Mouse (Mus musculus): ENCODE data around the gene Aco1. TPM values are rescaled to one million over a fixed set of nuclear protein-coding genes. Genes with fewer than 3 reads are reported as not detected.

Gene Aco1
- total and polyA plus RNA-seq, 2 experiments from 2014 or later: 40.0 to 59.6 TPM

DNA sequence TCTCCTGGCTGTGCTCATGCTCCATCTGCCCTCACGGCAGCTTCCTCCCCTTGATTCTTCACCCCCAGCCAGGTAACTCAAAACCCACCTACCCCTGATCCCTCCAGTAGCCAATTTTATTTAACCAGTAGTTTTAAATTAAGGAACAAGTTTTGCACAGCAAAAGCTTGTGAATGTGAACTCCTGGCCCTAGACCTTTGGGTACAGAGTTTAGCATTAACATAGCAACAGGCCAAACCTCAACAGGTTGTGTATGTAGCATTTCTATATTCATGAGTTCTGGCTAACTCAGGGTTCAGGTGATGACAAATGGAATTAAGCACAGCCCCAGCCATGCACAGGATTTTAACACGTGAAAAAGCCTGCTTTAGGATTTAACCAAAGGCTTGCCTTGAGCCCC is 49.4 kb downstream of the Aco1 start:
- peaks cover 70% of the 10 kb centered on the region for H3K36me3 ChIP-seq (ENCODE audit: insufficient read depth)

DNA sequence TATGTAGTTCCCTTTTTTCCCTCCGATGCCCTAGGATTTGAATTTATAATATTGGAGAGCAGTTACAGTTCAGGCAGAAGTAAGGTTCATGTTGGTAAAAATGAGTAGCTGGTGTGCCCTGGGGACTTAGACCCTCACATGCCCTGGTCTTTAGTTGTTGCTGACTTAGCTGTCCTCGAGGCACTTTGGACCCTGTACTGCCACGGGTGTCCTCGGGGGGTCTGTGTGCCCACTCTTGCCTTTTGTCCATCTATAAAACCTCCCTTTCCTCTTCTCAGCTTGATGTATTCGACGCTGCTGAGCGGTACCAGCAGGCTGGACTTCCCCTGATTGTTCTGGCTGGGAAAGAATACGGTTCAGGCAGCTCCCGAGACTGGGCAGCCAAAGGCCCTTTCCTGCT is 50.6 kb downstream of the Aco1 start:
- WGBS: 68% methylated on average over 9 of the region's 9 CpGs
- DNase-seq (no peak), ATAC-seq (no peak)
- H3K9ac ChIP-seq: no peak overlapping the region
- H3K9me3 ChIP-seq (ENCODE audit: low read length): no peaks in the 10 kb centered on the region
- H3K4me1 ChIP-seq (ENCODE audit: insufficient read depth): no peaks in the 10 kb centered on the region
- H3K27ac ChIP-seq (ENCODE audit: low read depth, low read length): no peak overlapping the region
- peaks cover 72% of the 10 kb centered on the region for H3K36me3 ChIP-seq (ENCODE audit: insufficient read depth)
- H3K27me3 ChIP-seq (ENCODE audit: insufficient read depth, low read length): no peaks in the 10 kb centered on the region
- no peak overlapping the region for H3K4me3 ChIP-seq (ENCODE audit: low read depth, low read length)
- TF ChIP-seq CTCF (IDR thresholded peaks at IDR 0.05; ENCODE audit: low read depth): no peak
- H3K4me2 ChIP-seq (ENCODE audit: low read depth): no peak overlapping the region

More for the DNA sequence above, 49.4 kb downstream of the Aco1 start:
- Histone ChIP-seq H3K4me2 (ENCODE audit: low read depth) (no peak overlapping the region), H3K27me3 (ENCODE audit: insufficient read depth, low read length) (no peaks in the 10 kb centered on the region), H3K4me3 (ENCODE audit: low read depth, low read length) (no peak overlapping the region), H3K4me1 (ENCODE audit: insufficient read depth) (no peaks in the 10 kb centered on the region), H3K9me3 (ENCODE audit: low read length) (no peaks in the 10 kb centered on the region), H3K9ac (no peak overlapping the region), H3K27ac (ENCODE audit: low read depth, low read length) (no peak overlapping the region)
- ATAC-seq (no peak), DNase-seq (no peak)
- no peak for TF ChIP-seq CTCF (IDR thresholded peaks at IDR 0.05; ENCODE audit: low read depth)
- 70% methylated on average over 2 of the region's 2 CpGs for WGBS

DNA sequence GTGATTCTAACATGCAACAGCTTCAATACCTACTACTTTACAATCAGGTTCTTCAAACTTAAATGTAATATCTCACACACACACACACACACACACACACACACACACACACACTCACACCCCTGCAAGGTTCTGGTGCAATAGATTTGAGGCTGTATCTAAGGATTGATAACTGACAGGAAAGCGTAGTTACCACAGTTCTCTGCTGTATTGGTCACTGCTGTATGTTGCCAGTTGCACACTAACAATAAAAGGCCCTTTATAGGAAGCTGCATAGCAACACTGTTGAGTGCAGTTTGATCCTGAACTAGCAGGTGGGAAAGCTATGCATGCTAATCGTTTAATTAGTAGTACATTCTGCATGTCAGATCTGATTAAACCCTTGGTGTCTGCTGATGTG is 52.5 kb downstream of the Aco1 start:
- Histone ChIP-seq H3K9ac (no peak overlapping the region), H3K4me1 (ENCODE audit: insufficient read depth) (no peaks in the 10 kb centered on the region), H3K4me2 (ENCODE audit: low read depth) (no peak overlapping the region), H3K9me3 (ENCODE audit: low read length) (no peaks in the 10 kb centered on the region), H3K27ac (ENCODE audit: low read depth, low read length) (no peak overlapping the region), H3K4me3 (ENCODE audit: low read depth, low read length) (no peak overlapping the region), H3K27me3 (ENCODE audit: insufficient read depth, low read length) (no peaks in the 10 kb centered on the region), H3K36me3 (ENCODE audit: insufficient read depth) (peaks cover 54% of the 10 kb centered on the region)
- DNase-seq (no peak), ATAC-seq (no peak)
- 93% methylated on average over 2 of the region's 2 CpGs for WGBS
- no peak for TF ChIP-seq CTCF (IDR thresholded peaks at IDR 0.05; ENCODE audit: low read depth)

GRCm38 (mm10) chr4:40202205-40202604 is 59.3 kb downstream of the Aco1 start:
- Histone ChIP-seq H3K9me3 (ENCODE audit: low read length) (no peaks in the 10 kb centered on the region), H3K27me3 (ENCODE audit: insufficient read depth, low read length) (no peaks in the 10 kb centered on the region), H3K4me1 (ENCODE audit: insufficient read depth) (no peaks in the 10 kb centered on the region), H3K9ac (no peak overlapping the region), H3K4me3 (ENCODE audit: low read depth, low read length) (no peak overlapping the region), H3K36me3 (ENCODE audit: insufficient read depth) (peaks cover 31% of the 10 kb centered on the region), H3K27ac (ENCODE audit: low read depth, low read length) (no peak overlapping the region), H3K4me2 (ENCODE audit: low read depth) (no peak overlapping the region)
- no peak for TF ChIP-seq CTCF (IDR thresholded peaks at IDR 0.05; ENCODE audit: low read depth)
- DNase-seq: no peak
- 93% methylated on average over 6 of the region's 6 CpGs for WGBS
- no peak for ATAC-seq

DNA sequence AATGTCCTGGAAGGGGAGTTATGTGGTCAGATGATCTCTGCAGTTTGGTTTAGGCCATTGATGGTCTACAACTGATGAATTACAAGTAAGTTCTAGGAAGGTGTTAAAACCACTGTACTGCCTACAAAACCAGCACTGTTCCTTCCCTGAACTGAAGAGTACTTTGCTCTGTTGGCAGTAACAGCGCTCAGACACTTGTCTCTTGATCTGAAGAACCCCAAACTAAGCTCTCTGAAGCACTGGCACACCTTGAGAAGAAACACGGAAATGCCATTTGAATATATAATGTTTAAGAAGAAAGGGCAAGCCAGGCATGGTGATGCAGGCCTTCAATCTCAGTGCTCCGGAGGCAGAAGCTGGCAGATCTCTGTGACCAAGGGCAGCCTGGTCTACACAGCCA is 61.5 kb downstream of the Aco1 start:
- no peaks in the 10 kb centered on the region for H3K4me1 ChIP-seq (ENCODE audit: insufficient read depth)
- ATAC-seq (no peak), DNase-seq (no peak)
- H3K27me3 ChIP-seq (ENCODE audit: insufficient read depth, low read length): no peaks in the 10 kb centered on the region
- no peak for TF ChIP-seq CTCF (IDR thresholded peaks at IDR 0.05; ENCODE audit: low read depth)
- H3K36me3 ChIP-seq (ENCODE audit: insufficient read depth): peaks cover 17% of the 10 kb centered on the region
- no peak overlapping the region for H3K4me2 ChIP-seq (ENCODE audit: low read depth)
- H3K9me3 ChIP-seq (ENCODE audit: low read length): no peaks in the 10 kb centered on the region
- H3K4me3 ChIP-seq (ENCODE audit: low read depth, low read length): no peak overlapping the region
- 89% methylated on average over 3 of the region's 3 CpGs for WGBS
- H3K9ac ChIP-seq: no peak overlapping the region
- H3K27ac ChIP-seq (ENCODE audit: low read depth, low read length): no peak overlapping the region

DNA sequence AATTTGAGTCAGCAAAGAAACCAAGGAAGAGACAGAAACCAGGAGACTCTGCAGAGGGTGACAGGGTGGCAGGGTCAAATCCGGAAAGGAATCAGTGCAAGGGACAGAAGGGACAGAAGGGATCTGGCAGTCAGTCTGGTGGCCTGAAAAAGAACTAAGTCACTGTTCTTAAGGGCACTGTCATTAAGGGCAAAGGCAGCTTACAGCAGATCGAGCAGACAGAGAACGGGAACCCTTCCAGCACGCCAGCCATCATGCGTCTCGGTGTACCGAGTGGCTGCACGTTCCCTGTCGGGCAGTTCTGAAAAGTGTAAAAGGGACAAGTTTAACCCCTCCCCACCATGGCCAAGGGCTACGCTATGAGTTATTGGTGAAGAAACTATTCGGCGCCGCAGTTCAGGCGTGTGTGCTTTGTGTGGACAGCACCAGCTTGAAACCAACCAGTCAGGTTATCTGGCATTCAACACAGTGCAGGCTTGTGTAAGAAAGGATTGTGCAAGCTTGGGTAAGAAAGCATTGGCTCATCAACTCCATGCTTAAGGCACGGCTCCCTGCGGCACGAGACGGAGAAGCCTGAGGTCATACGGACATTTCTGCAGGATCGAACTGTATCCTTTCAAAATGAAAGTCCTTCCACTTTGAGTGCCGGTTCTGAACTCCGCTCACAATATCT is 62.5 kb downstream of the Aco1 start:
- H3K4me2 ChIP-seq (ENCODE audit: low read depth): no peak overlapping the region
- H3K36me3 ChIP-seq (ENCODE audit: insufficient read depth): peaks cover 17% of the 10 kb centered on the region
- H3K4me1 ChIP-seq (ENCODE audit: insufficient read depth): no peaks in the 10 kb centered on the region
- 90% methylated on average over 22 of the region's 22 CpGs for WGBS
- no peaks in the 10 kb centered on the region for H3K27me3 ChIP-seq (ENCODE audit: insufficient read depth, low read length)
- no peaks in the 10 kb centered on the region for H3K9me3 ChIP-seq (ENCODE audit: low read length)
- no peak for TF ChIP-seq CTCF (IDR thresholded peaks at IDR 0.05; ENCODE audit: low read depth)
- H3K27ac ChIP-seq (ENCODE audit: low read depth, low read length): no peak overlapping the region
- DNase-seq (no peak), ATAC-seq (no peak)
- no peak overlapping the region for H3K4me3 ChIP-seq (ENCODE audit: low read depth, low read length)
- no peak overlapping the region for H3K9ac ChIP-seq

DNA sequence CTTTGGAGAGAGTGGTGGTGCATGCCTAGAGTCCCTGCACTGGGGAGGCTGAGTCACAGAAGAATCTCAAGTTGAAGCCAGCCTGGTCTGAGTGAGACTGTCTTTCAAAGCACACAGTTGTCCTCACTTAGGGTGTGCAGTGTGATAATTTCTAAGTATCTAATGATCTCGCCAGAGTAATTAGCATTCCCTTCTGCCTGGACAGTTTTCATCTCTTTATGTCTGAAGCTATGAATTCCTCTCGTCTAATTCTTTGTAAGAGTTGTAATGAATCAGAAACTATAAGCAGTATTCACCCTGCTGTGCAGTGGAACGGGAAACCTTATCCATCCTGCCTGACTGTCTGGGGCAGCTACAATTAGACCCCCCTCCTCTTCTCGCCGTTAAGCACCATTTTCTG is 64.8 kb downstream of the Aco1 start:
- H3K36me3 ChIP-seq (ENCODE audit: insufficient read depth): peaks cover 3% of the 10 kb centered on the region; the same call in 1 of the 2 replicates
- WGBS: 15% methylated on average over 5 of the region's 5 CpGs
- H3K9ac ChIP-seq: no peak overlapping the region
- TF ChIP-seq CTCF (IDR thresholded peaks at IDR 0.05; ENCODE audit: low read depth): no peak
- H3K4me2 ChIP-seq (ENCODE audit: low read depth): no peak overlapping the region
- DNase-seq (no peak), ATAC-seq (no peak)
- no peaks in the 10 kb centered on the region for H3K9me3 ChIP-seq (ENCODE audit: low read length)
- H3K27me3 ChIP-seq (ENCODE audit: insufficient read depth, low read length): no peaks in the 10 kb centered on the region
- H3K4me1 ChIP-seq (ENCODE audit: insufficient read depth): no peaks in the 10 kb centered on the region
- no peak overlapping the region for H3K4me3 ChIP-seq (ENCODE audit: low read depth, low read length)
- H3K27ac ChIP-seq (ENCODE audit: low read depth, low read length): no peak overlapping the region
